Mouse (Mus musculus): Measurements from ENCODE around the gene Qrich2. TPM values are rescaled to one million over a fixed set of nuclear protein-coding genes. Genes with fewer than 3 reads are reported as not detected.

Gene Qrich2
- polyA plus RNA-seq (2014; fragmentation: Illumina TruSeq; extraction: RNeasy Lipid Tissue Mini Kit (QIAGEN cat#74804); ENCODE audit: low read depth, low replicate concordance) = 61.0 TPM

DNA sequence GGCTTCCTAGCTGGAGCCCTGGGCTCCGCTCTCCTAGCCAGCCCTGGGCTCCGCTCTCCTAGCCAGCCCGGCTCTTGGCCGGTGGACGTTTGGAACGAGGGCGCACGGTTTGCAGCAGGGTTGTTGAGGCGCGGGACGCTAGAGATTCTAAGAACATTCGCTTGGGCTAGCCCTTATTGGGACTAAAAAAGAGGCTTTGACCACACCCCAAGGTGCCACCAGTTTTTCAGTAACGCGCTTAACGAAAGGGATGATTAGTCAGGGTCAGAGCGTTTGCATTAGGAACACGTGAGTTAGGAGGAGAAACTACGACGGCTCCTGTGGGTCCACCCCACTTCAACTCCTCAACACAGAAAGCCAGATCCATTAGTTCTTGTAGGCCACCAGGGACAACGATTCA lies at the start of gene Qrich2:
Gene Qrich2, minus strand, starts transcription at position 101 of the 400 bp plus-strand sequence.

DNA sequence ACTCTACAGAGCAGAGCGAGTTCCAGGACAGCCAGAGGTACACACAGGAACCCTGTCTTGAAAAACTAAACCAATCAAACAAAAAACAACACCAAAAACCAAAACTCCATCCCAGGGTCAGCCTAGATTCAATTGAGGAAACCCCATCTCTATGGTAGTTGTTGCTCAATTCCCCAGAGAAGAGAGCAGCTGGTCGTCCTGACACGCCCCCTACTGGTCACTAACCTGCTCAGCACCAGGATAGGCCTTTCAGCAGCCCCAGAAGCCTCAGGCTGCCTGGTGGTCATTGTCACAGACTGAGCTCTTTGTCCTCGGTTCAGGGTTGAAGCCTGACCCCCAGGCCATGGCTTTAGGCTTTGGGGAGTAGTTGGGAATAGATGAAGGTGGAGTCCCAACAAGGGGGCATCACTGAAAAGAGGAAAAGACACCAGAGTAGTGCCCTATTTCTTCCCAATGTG lies 27.8 kb upstream of the Qrich2 start, which contains the start of gene Prpsap1:
Gene Prpsap1, minus strand, starts transcription at position 408 of the 458 bp plus-strand sequence.

DNA sequence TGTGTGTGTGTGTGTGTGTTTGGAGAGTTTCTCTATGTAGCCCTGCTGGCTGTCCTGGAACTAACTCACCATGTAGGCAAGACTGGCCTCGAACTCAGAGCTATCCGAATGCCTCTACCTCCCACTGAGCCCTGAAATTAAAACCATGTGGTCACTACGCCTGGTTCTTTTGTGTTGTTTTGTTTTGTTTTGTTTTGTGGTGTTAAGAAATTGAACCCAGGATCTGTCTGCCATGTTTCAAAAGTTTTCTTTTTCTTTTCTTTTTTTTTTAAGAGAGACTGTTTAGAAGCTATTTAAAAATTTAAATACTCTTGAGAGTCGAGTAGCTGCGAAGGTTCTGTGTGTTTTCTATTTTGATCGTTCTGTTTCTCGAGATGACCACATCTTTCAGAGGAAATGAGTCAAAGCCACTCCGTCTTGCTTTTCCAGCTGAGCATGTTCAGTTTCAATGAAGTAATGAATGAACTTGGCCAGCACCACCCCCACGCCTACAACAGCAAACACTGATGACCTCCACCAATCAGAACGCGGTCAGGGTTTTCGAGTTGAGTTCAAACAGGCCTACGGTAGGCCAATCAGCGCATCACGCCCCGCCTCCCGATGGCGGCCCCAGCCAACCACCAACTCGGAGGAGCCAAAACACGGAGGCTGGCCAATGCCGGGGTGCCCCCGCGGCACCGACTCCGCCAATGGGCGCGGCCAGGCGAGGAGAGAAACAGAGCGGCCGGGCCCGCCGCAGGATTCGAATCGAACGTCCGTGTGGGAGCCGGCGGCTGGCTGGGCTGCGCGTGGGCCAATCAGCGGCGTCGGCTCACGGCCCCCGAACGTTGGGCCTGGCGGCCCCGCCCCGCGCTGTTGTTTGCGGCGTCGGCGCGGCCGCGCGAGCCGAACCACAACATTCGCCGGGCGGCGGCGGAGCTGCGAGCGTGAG lies 32.4 kb downstream of the Qrich2 start, which contains the start of gene Ubald2:
Gene Ubald2, plus strand, starts transcription at position 739 of the 931 bp plus-strand sequence.

DNA sequence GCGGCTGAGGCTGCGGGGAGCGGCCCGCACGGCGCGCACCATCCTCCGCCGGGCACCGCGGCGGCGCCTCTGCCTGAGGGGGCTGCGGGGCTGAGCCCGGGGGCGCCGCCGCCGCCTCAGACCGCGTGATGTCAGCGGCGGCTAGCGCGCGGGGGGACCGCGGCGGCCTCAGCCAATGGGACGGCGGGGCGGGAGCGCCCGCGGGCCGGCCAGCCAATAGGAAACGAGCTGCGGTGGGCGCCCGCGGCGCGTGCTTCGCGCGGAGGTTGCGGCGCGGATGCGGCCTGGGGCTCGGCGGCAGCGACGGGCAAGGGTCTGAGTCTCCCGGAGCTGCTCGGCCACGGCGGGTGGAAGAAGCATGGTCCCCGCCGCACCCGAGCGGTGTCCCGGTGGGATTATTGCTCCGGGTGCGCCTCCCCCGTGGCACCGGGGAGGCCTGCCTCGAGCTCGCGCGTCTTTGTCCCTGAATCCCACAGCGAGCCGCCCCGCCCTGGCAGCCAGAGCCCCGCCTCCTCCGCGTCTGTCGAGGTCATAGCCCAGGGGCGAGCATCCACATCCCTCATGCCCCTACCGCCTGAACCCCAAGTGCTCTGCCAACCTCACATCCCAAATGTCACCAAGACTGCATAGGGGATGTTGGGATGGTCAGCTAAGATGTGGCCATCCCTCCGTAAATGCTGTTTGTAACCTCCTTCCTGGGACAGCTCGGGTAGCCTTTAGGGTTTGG lies 53.0 kb downstream of the Qrich2 start, which contains the start of gene Rnf157:
Gene Rnf157, minus strand, starts transcription at position 129 of the 727 bp plus-strand sequence.

Other genes with a start within 250 kb of the Qrich2 start
- gene Evpl, start 228.2 kb downstream of the Qrich2 start, polyA plus RNA-seq (2014; fragmentation: Illumina TruSeq; extraction: RNeasy Lipid Tissue Mini Kit (QIAGEN cat#74804); ENCODE audit: low read depth, low replicate concordance) = not detected
- 10.5 TPM for gene Srp68, start 192.0 kb downstream of the Qrich2 start, polyA plus RNA-seq (2014; fragmentation: Illumina TruSeq; extraction: RNeasy Lipid Tissue Mini Kit (QIAGEN cat#74804); ENCODE audit: low read depth, low replicate concordance)
- not detected for gene Galr2, start 185.3 kb downstream of the Qrich2 start, polyA plus RNA-seq (2014; fragmentation: Illumina TruSeq; extraction: RNeasy Lipid Tissue Mini Kit (QIAGEN cat#74804); ENCODE audit: low read depth, low replicate concordance)
- 16.2 TPM for gene Exoc7, start 159.0 kb downstream of the Qrich2 start, polyA plus RNA-seq (2014; fragmentation: Illumina TruSeq; extraction: RNeasy Lipid Tissue Mini Kit (QIAGEN cat#74804); ENCODE audit: low read depth, low replicate concordance)
- 0.76 TPM for gene Foxj1, start 130.8 kb downstream of the Qrich2 start, polyA plus RNA-seq (2014; fragmentation: Illumina TruSeq; extraction: RNeasy Lipid Tissue Mini Kit (QIAGEN cat#74804); ENCODE audit: low read depth, low replicate concordance)
- gene Rnf157, start 53.2 kb downstream of the Qrich2 start, polyA plus RNA-seq (2014; fragmentation: Illumina TruSeq; extraction: RNeasy Lipid Tissue Mini Kit (QIAGEN cat#74804); ENCODE audit: low read depth, low replicate concordance) = 1.3 TPM
- 2.8 TPM for gene Ubald2, start 32.1 kb downstream of the Qrich2 start, polyA plus RNA-seq (2014; fragmentation: Illumina TruSeq; extraction: RNeasy Lipid Tissue Mini Kit (QIAGEN cat#74804); ENCODE audit: low read depth, low replicate concordance)
- gene Prpsap1, start 28.0 kb upstream of the Qrich2 start, polyA plus RNA-seq (2014; fragmentation: Illumina TruSeq; extraction: RNeasy Lipid Tissue Mini Kit (QIAGEN cat#74804); ENCODE audit: low read depth, low replicate concordance) = 21.1 TPM
- gene Sphk1, start 64.7 kb upstream of the Qrich2 start, polyA plus RNA-seq (2014; fragmentation: Illumina TruSeq; extraction: RNeasy Lipid Tissue Mini Kit (QIAGEN cat#74804); ENCODE audit: low read depth, low replicate concordance) = 0.15 TPM
- gene Ube2o, start 115.2 kb upstream of the Qrich2 start, polyA plus RNA-seq (2014; fragmentation: Illumina TruSeq; extraction: RNeasy Lipid Tissue Mini Kit (QIAGEN cat#74804); ENCODE audit: low read depth, low replicate concordance) = 6.1 TPM
- not detected for gene Aanat, start 120.2 kb upstream of the Qrich2 start, polyA plus RNA-seq (2014; fragmentation: Illumina TruSeq; extraction: RNeasy Lipid Tissue Mini Kit (QIAGEN cat#74804); ENCODE audit: low read depth, low replicate concordance)
- gene Rhbdf2, start 160.8 kb upstream of the Qrich2 start, polyA plus RNA-seq (2014; fragmentation: Illumina TruSeq; extraction: RNeasy Lipid Tissue Mini Kit (QIAGEN cat#74804); ENCODE audit: low read depth, low replicate concordance) = not detected
- 1.3 TPM for gene Prcd, start 187.3 kb upstream of the Qrich2 start, polyA plus RNA-seq (2014; fragmentation: Illumina TruSeq; extraction: RNeasy Lipid Tissue Mini Kit (QIAGEN cat#74804); ENCODE audit: low read depth, low replicate concordance)
- 0.22 TPM for gene Cygb, start 188.1 kb upstream of the Qrich2 start, polyA plus RNA-seq (2014; fragmentation: Illumina TruSeq; extraction: RNeasy Lipid Tissue Mini Kit (QIAGEN cat#74804); ENCODE audit: low read depth, low replicate concordance)

Measured in testis, adult 10 weeks (tissue).